Mouse (Mus musculus) embryonic fibroblast, embryonic 13.5 days (primary cell): ENCODE measurements at regions not wholly inside any gene's neighbourhood (a gene's known extent, or its start where the extent isn't known, plus 50 kb on each side); places are given as distances from the start of the nearest gene placed in this dataset.

Experiments
- CTCF ChIP-seq: IDR thresholded peaks from 2 replicates; pipeline ENCODE4 v1.5.1; 2011; ENCODE audit warnings: mild to moderate bottlenecking, control low read depth, low read length, moderate library complexity, borderline replicate concordance; ENCODE audit not compliant: insufficient read depth
- POLR2A ChIP-seq: IDR thresholded peaks from 2 replicates; pipeline ENCODE4 v1.6.1; 2011; ENCODE audit warnings: low read depth, mild to moderate bottlenecking, control low read depth, low read length, moderate library complexity

- TF ChIP-seq CTCF (no peak), POLR2A (no peak)
Measured at GRCm38 (mm10) chr4:135053585-135053984, 66.9 kb upstream of the Runx3 start.
